Mouse (Mus musculus) stomach, embryonic 14.5 days (tissue): ENCODE results near the gene Hivep2. TPM values are rescaled to one million over a fixed set of nuclear protein-coding genes. Genes with fewer than 3 reads are reported as not detected.

ENCODE experiments used
- ATAC-seq: fragments of 200-750 bp; cut with Nextera tagmentation; 2 replicates; pipeline ENCODE4 v1.8.0; 2017; ENCODE audit warnings: low read depth, moderate TSS enrichment; ENCODE audit not compliant: insufficient number of reproducible peaks, insufficient read depth, low FRiP score
- H3K27ac ChIP-seq: fragments of 300-500 bp; sonication (generic); 2 replicates; pipeline ENCODE4 v1.5.1; 2014; ENCODE audit warnings: mild to moderate bottlenecking, low read length, moderate library complexity, mixed read lengths
- H3K27me3 ChIP-seq: fragments of 300-500 bp; sonication (generic); 2 replicates; pipeline ENCODE4 v1.6.1; 2014; ENCODE audit warnings: low read length, control low read depth, mixed read lengths; ENCODE audit not compliant: control insufficient read depth, insufficient read depth
- H3K36me3 ChIP-seq: fragments of 300-500 bp; sonication (generic); 2 replicates; pipeline ENCODE4 v1.6.1; 2014; ENCODE audit warnings: mild to moderate bottlenecking, control low read depth, low read length, moderate library complexity, mixed read lengths; ENCODE audit not compliant: control insufficient read depth, insufficient read depth
- H3K4me1 ChIP-seq: fragments of 300-500 bp; sonication (generic); 2 replicates; pipeline ENCODE4 v1.6.1; 2014; ENCODE audit warnings: low read length, control low read depth, mixed read lengths; ENCODE audit not compliant: control insufficient read depth, insufficient read depth
- H3K4me2 ChIP-seq: fragments of 300-500 bp; sonication (generic); replicated peaks from 2 replicates; pipeline ENCODE4 v1.6.1; 2014; ENCODE audit warnings: low read depth, low read length, control low read depth
- H3K4me3 ChIP-seq: fragments of 300-500 bp; sonication (generic); 2 replicates; pipeline ENCODE4 v1.5.1; 2014; ENCODE audit warnings: low read depth, low read length, control low read depth
- H3K9ac ChIP-seq: fragments of 300-500 bp; sonication (generic); replicated peaks from 2 replicates; pipeline ENCODE4 v1.6.1; 2014; ENCODE audit warnings: low read depth, mild to moderate bottlenecking, control low read depth, low read length, moderate library complexity, mixed read lengths
- H3K9me3 ChIP-seq: fragments of 300-500 bp; sonication (generic); 2 replicates; pipeline ENCODE4 v1.6.1; 2016; ENCODE audit warnings: low read depth, low read length, control low read depth; ENCODE audit not compliant: control insufficient read depth
- WGBS: fragments of 180-500 bp; shearing (Covaris S2); extraction: QIAGEN DNeasy Blood & Tissue Kit; methylation state at CpG from one replicate; pipeline ENCODE4 v1.1.7; 2014; 5-methylcytosine and 5-hydroxymethylcytosine counted together
- polyA plus RNA-seq: library from polyadenylated mRNA; unstranded; fragments of >200 nt; fragmentation: Nextera tagmentation; extraction: Ambion mirVana; gene quantifications from 2 replicates; pipeline ENCODE4 v1.2.1, GENCODE M21; 2014

The Hivep2 gene
- polyA plus RNA-seq, 1 experiment from 2014 or later, result 10.6 TPM

DNA sequence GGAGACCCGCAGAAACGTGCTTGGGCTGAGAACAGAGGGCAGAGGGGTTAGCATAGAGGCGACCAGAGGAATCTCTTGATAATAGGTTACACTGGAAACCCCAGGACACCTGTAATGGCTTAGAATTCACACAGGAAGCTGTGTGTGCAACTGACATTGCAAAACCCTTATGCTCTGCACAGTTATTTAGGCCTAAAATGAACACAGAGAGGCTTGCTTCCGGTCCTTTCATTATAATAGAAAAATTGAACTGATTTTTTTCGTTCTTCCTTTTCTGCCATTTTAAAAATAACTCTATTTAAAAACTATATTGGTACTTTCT lies 2.3 kb downstream of the Hivep2 start:
- Histone ChIP-seq H3K4me2 (peak overlapping the region; percentile 97), H3K4me1 (no peaks in the 10 kb centered on the region), H3K9ac (peak overlapping the region; percentile 75; the same call in 1 of the 2 replicates), H3K27me3 (no peaks in the 10 kb centered on the region), H3K9me3 (no peaks in the 10 kb centered on the region), H3K27ac (peak overlapping the region; percentile 94; the same call in 1 of the 2 replicates), H3K36me3 (no peaks in the 10 kb centered on the region), H3K4me3 (peak overlapping the region; percentile 61)
- no peak for ATAC-seq
- WGBS, result 8% methylated on average over 5 of the region's 5 CpGs

GRCm38 (mm10) chr10:13968989-13969388 lies 3.1 kb downstream of the Hivep2 start:
- H3K4me1 ChIP-seq, result no peaks in the 10 kb centered on the region
- no peaks in the 10 kb centered on the region for H3K9me3 ChIP-seq
- H3K4me3 ChIP-seq, result no peak overlapping the region
- H3K9ac ChIP-seq, result no peak overlapping the region
- no peaks in the 10 kb centered on the region for H3K36me3 ChIP-seq
- no peak for ATAC-seq
- no peak overlapping the region for H3K27ac ChIP-seq
- no peaks in the 10 kb centered on the region for H3K27me3 ChIP-seq
- 17% methylated on average over 8 of the region's 8 CpGs for WGBS
- H3K4me2 ChIP-seq, result no peak overlapping the region

DNA sequence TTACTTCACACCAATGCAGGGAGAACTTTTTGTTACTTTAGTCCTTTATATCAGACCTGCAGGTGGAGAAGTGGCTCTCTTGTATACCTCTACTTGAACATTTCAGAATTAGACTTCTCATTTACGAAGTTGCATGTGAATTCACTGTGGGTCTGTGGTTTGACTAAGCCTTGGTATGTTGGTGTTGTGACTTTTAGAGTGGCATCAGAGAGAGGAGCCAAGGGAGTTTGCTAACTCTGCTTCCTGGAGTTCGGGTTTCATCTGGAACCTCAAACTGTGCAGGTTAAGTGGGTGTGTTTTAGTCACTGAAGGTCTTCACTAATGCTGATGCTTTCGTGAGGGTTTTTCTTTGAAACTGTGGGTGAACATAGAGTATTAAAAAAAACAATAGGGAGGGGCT lies 4.4 kb downstream of the Hivep2 start:
- Histone ChIP-seq H3K4me2 (no peak overlapping the region), H3K27ac (no peak overlapping the region), H3K27me3 (no peaks in the 10 kb centered on the region), H3K4me3 (no peak overlapping the region), H3K36me3 (no peaks in the 10 kb centered on the region), H3K4me1 (no peaks in the 10 kb centered on the region), H3K9me3 (no peaks in the 10 kb centered on the region), H3K9ac (no peak overlapping the region)
- no peak for ATAC-seq
- 75% methylated on average over 3 of the region's 3 CpGs for WGBS

- no peak overlapping the region for H3K27ac ChIP-seq
- H3K36me3 ChIP-seq, result no peaks in the 10 kb centered on the region
- H3K4me3 ChIP-seq, result no peak overlapping the region
- ATAC-seq, result no peak
- H3K4me1 ChIP-seq, result no peaks in the 10 kb centered on the region
- no peak overlapping the region for H3K4me2 ChIP-seq
- no peaks in the 10 kb centered on the region for H3K27me3 ChIP-seq
- H3K9ac ChIP-seq, result no peak overlapping the region
- H3K9me3 ChIP-seq, result no peaks in the 10 kb centered on the region
- WGBS, result 42% methylated on average over 5 of the region's 5 CpGs
Measured at GRCm38 (mm10) chr10:13971268-13971667, 5.4 kb downstream of the Hivep2 start.

DNA sequence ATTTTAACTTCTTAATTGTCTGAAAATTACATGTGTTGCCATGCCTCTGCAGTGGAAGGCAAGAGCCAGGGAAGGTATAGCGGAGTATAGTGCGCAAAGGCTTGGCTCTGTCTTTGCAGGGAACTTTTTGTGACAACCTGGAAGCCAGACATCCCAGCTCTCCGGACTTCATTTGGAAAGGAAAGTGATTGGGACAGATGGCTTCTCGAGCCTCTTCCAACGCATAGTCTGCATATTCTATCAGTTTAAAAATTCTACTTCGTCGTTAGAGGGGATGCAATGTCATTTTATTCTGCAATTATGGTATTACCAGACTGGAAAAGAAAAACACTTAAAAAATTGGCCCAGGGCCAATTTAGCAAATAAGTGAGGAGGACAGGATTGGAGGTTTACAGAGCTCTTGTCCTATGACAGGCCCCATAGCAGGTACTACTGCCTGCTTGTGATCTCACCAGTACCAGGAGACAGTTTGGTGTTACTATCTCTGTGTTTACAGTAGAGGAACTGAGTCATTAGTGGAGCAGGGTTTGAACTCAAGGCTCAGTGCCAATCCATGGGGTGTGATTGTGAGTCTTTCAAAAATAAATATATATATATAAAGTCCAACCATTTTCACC lies 7.8 kb downstream of the Hivep2 start:
- Histone ChIP-seq H3K4me1 (no peaks in the 10 kb centered on the region), H3K27ac (no peak overlapping the region), H3K9me3 (no peaks in the 10 kb centered on the region), H3K36me3 (no peaks in the 10 kb centered on the region), H3K27me3 (no peaks in the 10 kb centered on the region), H3K4me2 (no peak overlapping the region), H3K4me3 (no peak overlapping the region), H3K9ac (no peak overlapping the region)
- 72% methylated on average over 7 of the region's 7 CpGs for WGBS
- ATAC-seq, result no peak

DNA sequence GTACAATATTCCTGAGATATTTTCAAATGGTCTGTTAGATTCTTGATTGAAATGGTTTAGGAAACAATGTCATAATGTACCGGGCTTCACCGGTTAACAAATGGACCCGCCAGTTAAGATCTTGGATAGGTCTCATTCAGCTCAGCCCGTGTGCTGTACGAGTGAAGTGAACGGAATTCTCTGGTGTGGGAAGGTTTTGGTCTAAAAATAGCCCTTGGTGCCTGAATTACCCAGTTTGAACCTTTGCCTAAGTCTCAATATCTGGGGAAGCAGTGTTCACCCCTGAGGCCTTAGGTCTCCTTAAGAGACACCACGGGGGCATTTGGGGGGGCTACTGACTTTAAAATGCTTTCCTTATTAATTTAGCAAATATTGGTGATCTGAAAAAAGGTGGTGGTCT lies 8.6 kb downstream of the Hivep2 start:
- no peaks in the 10 kb centered on the region for H3K9me3 ChIP-seq
- WGBS, result 74% methylated on average over 7 of the region's 7 CpGs
- ATAC-seq, result no peak
- H3K4me3 ChIP-seq, result no peak overlapping the region
- no peak overlapping the region for H3K27ac ChIP-seq
- no peaks in the 10 kb centered on the region for H3K36me3 ChIP-seq
- H3K9ac ChIP-seq, result no peak overlapping the region
- no peak overlapping the region for H3K4me2 ChIP-seq
- H3K4me1 ChIP-seq, result no peaks in the 10 kb centered on the region
- no peaks in the 10 kb centered on the region for H3K27me3 ChIP-seq

- no peak overlapping the region for H3K4me3 ChIP-seq
- 68% methylated on average over 4 of the region's 4 CpGs for WGBS
Measured at GRCm38 (mm10) chr10:13975861-13976260, 10.0 kb downstream of the Hivep2 start.

GRCm38 (mm10) chr10:13976267-13976666 lies 10.4 kb downstream of the Hivep2 start:
- Histone ChIP-seq H3K4me2 (no peak overlapping the region), H3K36me3 (no peaks in the 10 kb centered on the region), H3K9me3 (no peaks in the 10 kb centered on the region), H3K27ac (no peak overlapping the region), H3K4me1 (no peaks in the 10 kb centered on the region), H3K27me3 (no peaks in the 10 kb centered on the region), H3K9ac (no peak overlapping the region), H3K4me3 (no peak overlapping the region)
- WGBS, result 33% methylated on average over 6 of the region's 6 CpGs
- ATAC-seq, result no peak

More at GRCm38 (mm10) chr10:13975861-13976260, 10.0 kb downstream of the Hivep2 start:
- Histone ChIP-seq H3K4me1 (no peaks in the 10 kb centered on the region), H3K27me3 (no peaks in the 10 kb centered on the region), H3K9me3 (no peaks in the 10 kb centered on the region), H3K9ac (no peak overlapping the region), H3K4me2 (no peak overlapping the region), H3K36me3 (no peaks in the 10 kb centered on the region), H3K27ac (no peak overlapping the region)
- no peak for ATAC-seq

- Histone ChIP-seq H3K27me3 (no peaks in the 10 kb centered on the region), H3K9me3 (no peaks in the 10 kb centered on the region), H3K4me1 (peaks cover 11% of the 10 kb centered on the region), H3K36me3 (no peaks in the 10 kb centered on the region), H3K9ac (no peak overlapping the region), H3K27ac (0 out of 2 replicates have a peak overlapping the region, but pooled peaks have one; percentile 87), H3K4me3 (peak overlapping the region; percentile 51; the same call in 1 of the 2 replicates), H3K4me2 (peak overlapping the region; percentile 77)
- ATAC-seq, result no peak
- 70% methylated on average over 6 of the region's 6 CpGs for WGBS
Measured at GRCm38 (mm10) chr10:13982271-13982670, 16.4 kb downstream of the Hivep2 start.
